ENCODE assay signal across 20 mouse cellular contexts in genomic region chr11:32567000-32567855, GRCm38 (mm10). TPM values are rescaled to one million over a fixed set of nuclear protein-coding genes. Genes with fewer than 3 reads are reported as not detected.
DNase-seq lines count a peak whose midpoint lies in the region; ATAC-seq and TF ChIP-seq lines count a peak whose summit lies in the region.
"Had no signal": no experiment of that assay in that cellular context is flagged by ENCODE, and none has a peak within 500 bp of the region (broad histone marks: within the 10 kb centered on the region; RNA-seq: fewer than 3 reads in every experiment).

No protein-coding gene starts in this region.

- 0 out of 2 replicates have a peak, but pooled peaks have one; percentile 2 for ATAC-seq in heart, embryonic 12.5 days (ENCODE audit: insufficient number of reproducible peaks, low FRiP score)
- ATAC-seq in lung, embryonic 15.5 days (ENCODE audit: borderline replicate concordance, extremely low read depth, low FRiP score, low TSS enrichment) = no peak
- no peak for ATAC-seq in monocyte, adult 5-6 weeks (replicated peaks; ENCODE audit: insufficient number of reproducible peaks, low FRiP score, low TSS enrichment, poor library complexity, severe bottlenecking)
- ATAC-seq: midbrain, embryonic 13.5 days had no signal

- 90% methylated on average over 10 of the region's 10 CpGs for WGBS in heart, embryonic 12.5 days
- WGBS in lung, embryonic 15.5 days = 74% methylated on average over 10 of the region's 10 CpGs
- 73% methylated on average over 10 of the region's 10 CpGs for WGBS in lung, adult 2 months

- H3K4me2 ChIP-seq in heart, embryonic 12.5 days = no peak overlapping the region
- no peak overlapping the region for H3K4me2 ChIP-seq in lung, embryonic 15.5 days
- H3K4me2 ChIP-seq: forebrain, embryonic 12.5 days; midbrain, embryonic 13.5 days; stomach, embryonic 15.5 days had no signal

- no peak overlapping the region for H3K9ac ChIP-seq in heart, embryonic 12.5 days
- no peak overlapping the region for H3K9ac ChIP-seq in lung, embryonic 15.5 days
- H3K9ac ChIP-seq: forebrain, embryonic 12.5 days; midbrain, embryonic 13.5 days; stomach, embryonic 15.5 days had no signal

- no peaks in the 10 kb centered on the region for H3K9me3 ChIP-seq in heart, embryonic 12.5 days (replicated peaks)
- no peaks in the 10 kb centered on the region for H3K9me3 ChIP-seq in lung, embryonic 15.5 days
- H3K9me3 ChIP-seq: forebrain, embryonic 12.5 days; G1E; limb, embryonic 10.5 days; liver, embryonic 12.5 days; stomach, embryonic 15.5 days had no signal

- no peak for DNase-seq in heart, postnatal 4 days
- DNase-seq in lung, adult 2 months = no peak
- peak; percentile 47 to 51 for DNase-seq in B cell, adult 2 months
- DNase-seq in T-cell, adult 2 months (ENCODE audit: low spot score) = peak; percentile 38
- DNase-seq in spleen, adult 12 weeks (ENCODE audit: low spot score) = no peak
- DNase-seq: adrenal gland, adult 8-10 months; heart, adult 2 months; heart, postnatal 14 days; lung, postnatal 10 days; right cerebral cortex, adult 18-20 months; thymus, postnatal 25 days had no signal

- 0 out of 2 replicates have a peak, but pooled peaks cover 2% of the 10 kb centered on the region for H3K27me3 ChIP-seq in heart, embryonic 12.5 days (replicated peaks)
- no peaks in the 10 kb centered on the region for H3K27me3 ChIP-seq in lung, embryonic 15.5 days
- H3K27me3 ChIP-seq: forebrain, embryonic 12.5 days; liver, embryonic 12.5 days; midbrain, embryonic 13.5 days; stomach, embryonic 15.5 days had no signal

- H3K27ac ChIP-seq in heart, embryonic 12.5 days (ENCODE audit: poor library complexity, severe bottlenecking) = no peak overlapping the region
- 0 out of 2 replicates have a peak overlapping the region, but pooled peaks have one; percentile 8 for H3K27ac ChIP-seq in lung, embryonic 15.5 days
- H3K27ac ChIP-seq: forebrain, embryonic 12.5 days; heart, adult 2 months; limb, embryonic 10.5 days; liver, embryonic 12.5 days; midbrain, embryonic 13.5 days; stomach, embryonic 15.5 days had no signal

- TF ChIP-seq CTCF in lung, adult 2 months (IDR thresholded peaks at IDR 0.05; ENCODE audit: insufficient read depth, low read length) = no peak

- no peak overlapping the region for H3K4me3 ChIP-seq in heart, embryonic 12.5 days
- no peak overlapping the region for H3K4me3 ChIP-seq in lung, embryonic 15.5 days
- H3K4me3 ChIP-seq in lung, adult 2 months (replicated peaks; ENCODE audit: extremely low read depth, low read depth, low read length) = no peak overlapping the region
- H3K4me3 ChIP-seq: forebrain, embryonic 12.5 days; heart, adult 2 months; limb, embryonic 10.5 days; liver, embryonic 12.5 days; midbrain, embryonic 13.5 days; stomach, embryonic 15.5 days had no signal

- no peaks in the 10 kb centered on the region for H3K36me3 ChIP-seq in heart, embryonic 12.5 days
- H3K36me3 ChIP-seq in lung, embryonic 15.5 days = no peaks in the 10 kb centered on the region
- H3K36me3 ChIP-seq: forebrain, embryonic 12.5 days; limb, embryonic 10.5 days; liver, embryonic 12.5 days; midbrain, embryonic 13.5 days; stomach, embryonic 15.5 days had no signal

- H3K4me1 ChIP-seq in heart, embryonic 12.5 days (replicated peaks) = peaks cover 34% of the 10 kb centered on the region
- peaks cover 11% of the 10 kb centered on the region; the same call in 1 of the 2 replicates for H3K4me1 ChIP-seq in lung, embryonic 15.5 days
- H3K4me1 ChIP-seq in lung, adult 2 months (ENCODE audit: control insufficient read depth, insufficient read depth, low read length) = 0 out of 2 replicates have a peak, but pooled peaks cover 6% of the 10 kb centered on the region

- no peak for TF ChIP-seq POLR2A in lung, adult 2 months (IDR thresholded peaks at IDR 0.05; ENCODE audit: borderline replicate concordance, extremely low read depth, low read depth, low read length)

RNA-seq across cellular contexts. Expression of gene Stk10, which starts 34.1 kb away (rescaled TPM):
- polyA plus RNA-seq in heart, embryonic 12.5 days (2016; fragmentation: Nextera tagmentation; extraction: Ambion mirVana) = 2.9 and 3.2 TPM in 2 replicates
- 10 to 100 TPM; 11.8 to 12.7 TPM for total RNA-seq in heart, postnatal 4 days (2021)
- 1.9 and 2.9 TPM in 2 replicates for polyA plus RNA-seq in lung, embryonic 15.5 days (2015; fragmentation: Nextera tagmentation; extraction: Ambion mirVana)
- polyA plus RNA-seq in lung, adult 2 months (2012; rRNA removed) = 19.4 and 22.8 TPM in 2 replicates
- total RNA-seq in monocyte, adult 5-6 weeks (2017) = 432 to 527 TPM (median 505 TPM) in 3 replicates

RNA-seq across cellular contexts. Expression of gene Efcab9, which starts 35.3 kb away (rescaled TPM):
- 0.31 and 0.36 TPM in 2 replicates for polyA plus RNA-seq in heart, embryonic 12.5 days (2016; fragmentation: Nextera tagmentation; extraction: Ambion mirVana)
- total RNA-seq in heart, postnatal 4 days (2021) = under 1 TPM in 1 of 2 experiments, not detected in 1; 0.47 TPM
- polyA plus RNA-seq in lung, embryonic 15.5 days (2015; fragmentation: Nextera tagmentation; extraction: Ambion mirVana) = 0.58 and 0.81 TPM in 2 replicates
- not detected in 2 replicates for polyA plus RNA-seq in lung, adult 2 months (2012; rRNA removed)
- total RNA-seq in monocyte, adult 5-6 weeks (2017) = 9.8 to 11.3 TPM (median 10.5 TPM) in 3 replicates
- total RNA-seq: heart, adult 2 months had no signal
- polyA plus RNA-seq: G1E; heart, adult 2 months had no signal

Comparison
In these comparisons a context has a peak if more than half of its experiments do, and no peak if none do; other contexts are left out.
1. DNase-seq: peak in B cell, adult 2 months (2 of 2) and T-cell, adult 2 months (single experiment); none in heart, postnatal 4 days (single experiment), lung, adult 2 months (single experiment) and spleen, adult 12 weeks (single experiment).